Mouse (Mus musculus): ENCODE data around the gene Vwa3b.

DNA sequence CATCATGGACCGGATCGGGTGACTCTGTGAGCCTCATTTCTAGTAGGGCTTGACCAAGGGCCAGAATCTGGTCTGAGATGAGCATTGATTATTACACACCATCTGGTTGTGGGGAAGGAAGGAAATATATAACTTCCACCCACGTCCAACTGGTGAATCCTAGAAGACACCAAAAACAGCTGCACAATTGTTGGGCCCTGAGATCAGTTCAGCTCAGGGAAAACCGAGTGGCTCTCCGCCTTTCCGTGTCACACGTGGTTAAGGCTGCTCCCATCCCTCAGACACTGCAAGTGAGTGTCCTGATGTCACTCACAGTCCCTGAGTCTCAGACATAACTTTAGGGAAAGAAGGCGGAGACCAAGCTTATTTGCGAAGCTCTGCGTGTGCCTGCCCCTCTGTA is 16.5 kb upstream of the Vwa3b start:
- TF ChIP-seq CTCF (conservative IDR thresholded peaks at IDR 0.05; ENCODE audit: insufficient read depth, insufficient read length, low read depth, low read length) (no peak), POLR2A (IDR thresholded peaks at IDR 0.05; ENCODE audit: low read depth, low read length) (no peak)

All from kidney, adult 2 months (tissue).